Mouse (Mus musculus) megakaryocyte, embryonic 14.5 days (primary cell): ENCODE data around the gene Fas. TPM values are rescaled to one million over a fixed set of nuclear protein-coding genes. Genes with fewer than 3 reads are reported as not detected.

Experiments used
- H3K27me3 ChIP-seq: replicated peaks from 2 replicates; pipeline ENCODE3; 2012; ENCODE audit warnings: inconsistent platforms
- H3K36me3 ChIP-seq: replicated peaks from 2 replicates; pipeline ENCODE3; 2012; ENCODE audit warnings: low read length, inconsistent platforms, mixed read lengths
- H3K4me1 ChIP-seq: 2 replicates; pipeline ENCODE4 v1.6.1; 2012; ENCODE audit warnings: inconsistent platforms
- H3K4me3 ChIP-seq: replicated peaks from 2 replicates; pipeline ENCODE3; 2012; ENCODE audit warnings: moderate library complexity, mild to moderate bottlenecking, inconsistent platforms
- H3K9me3 ChIP-seq: 2 replicates; pipeline ENCODE4 v1.6.1; 2012; ENCODE audit warnings: inconsistent platforms
- FLI1 ChIP-seq: IDR thresholded peaks from 2 replicates; pipeline ENCODE4 v1.6.1; 2012; ENCODE audit warnings: low read length, inconsistent platforms, mixed read lengths
- GATA1 ChIP-seq: IDR thresholded peaks from 3 replicates; pipeline ENCODE4 v1.6.1; 2012; ENCODE audit warnings: mixed read lengths, low read length, inconsistent platforms, borderline replicate concordance
- polyA plus RNA-seq: library from polyadenylated mRNA; stranded (reverse); fragments of >175 nt; gene quantifications from 2 replicates; pipeline ENCODE4 v1.2.3, GENCODE M21; 2012; ENCODE audit warnings: low replicate concordance; ENCODE audit not compliant: insufficient read depth

Fas gene
- polyA plus RNA-seq, 1 experiment: 0.47 TPM

- no peaks in the 10 kb centered on the region for H3K9me3 ChIP-seq
- peak overlapping the region; percentile 65 for H3K4me3 ChIP-seq
- no peaks in the 10 kb centered on the region for H3K27me3 ChIP-seq
- no peaks in the 10 kb centered on the region for H3K36me3 ChIP-seq
- peaks cover 58% of the 10 kb centered on the region for H3K4me1 ChIP-seq
- TF ChIP-seq FLI1: no peak
- no peak for TF ChIP-seq GATA1
Observed at GRCm38 (mm10) chr19:34293376-34293947, 3.0 kb downstream of the Fas start.

- Histone ChIP-seq H3K4me1 (peaks cover 57% of the 10 kb centered on the region), H3K27me3 (peaks cover 2% of the 10 kb centered on the region), H3K4me3 (no peak overlapping the region), H3K36me3 (no peaks in the 10 kb centered on the region), H3K9me3 (no peaks in the 10 kb centered on the region)
- no peak for TF ChIP-seq FLI1
- TF ChIP-seq GATA1: no peak
Observed at GRCm38 (mm10) chr19:34295442-34295841, 5.0 kb downstream of the Fas start.

- H3K36me3 ChIP-seq: no peaks in the 10 kb centered on the region
- H3K9me3 ChIP-seq: no peaks in the 10 kb centered on the region
- H3K27me3 ChIP-seq: peaks cover 2% of the 10 kb centered on the region
- H3K4me1 ChIP-seq: peaks cover 34% of the 10 kb centered on the region
- H3K4me3 ChIP-seq: no peak overlapping the region
- TF ChIP-seq FLI1 (no peak), GATA1 (no peak)
Observed at GRCm38 (mm10) chr19:34298531-34298930, 8.1 kb downstream of the Fas start.

GRCm38 (mm10) chr19:34299229-34299628, 8.8 kb downstream of the Fas start:
- peaks cover 2% of the 10 kb centered on the region for H3K27me3 ChIP-seq
- no peaks in the 10 kb centered on the region for H3K36me3 ChIP-seq
- H3K4me3 ChIP-seq: no peak overlapping the region
- H3K9me3 ChIP-seq: no peaks in the 10 kb centered on the region
- no peak for TF ChIP-seq GATA1
- TF ChIP-seq FLI1: no peak
- peaks cover 27% of the 10 kb centered on the region for H3K4me1 ChIP-seq

GRCm38 (mm10) chr19:34300430-34300829, 10.0 kb downstream of the Fas start:
- H3K4me1 ChIP-seq: peaks cover 31% of the 10 kb centered on the region
- H3K4me3 ChIP-seq: no peak overlapping the region
- peaks cover 2% of the 10 kb centered on the region for H3K27me3 ChIP-seq
- H3K36me3 ChIP-seq: no peaks in the 10 kb centered on the region
- TF ChIP-seq GATA1 (no peak), FLI1 (no peak)
- no peaks in the 10 kb centered on the region for H3K9me3 ChIP-seq

GRCm38 (mm10) chr19:34304917-34305316, 14.5 kb downstream of the Fas start:
- peaks cover 20% of the 10 kb centered on the region for H3K36me3 ChIP-seq
- no peak overlapping the region for H3K4me3 ChIP-seq
- H3K27me3 ChIP-seq: peaks cover 4% of the 10 kb centered on the region
- peaks cover 8% of the 10 kb centered on the region for H3K4me1 ChIP-seq
- no peaks in the 10 kb centered on the region for H3K9me3 ChIP-seq
- TF ChIP-seq FLI1 (no peak), GATA1 (no peak)

GRCm38 (mm10) chr19:34306794-34307193, 16.3 kb downstream of the Fas start:
- Histone ChIP-seq H3K4me1 (peaks cover 8% of the 10 kb centered on the region), H3K27me3 (peaks cover 4% of the 10 kb centered on the region), H3K36me3 (peaks cover 27% of the 10 kb centered on the region), H3K4me3 (no peak overlapping the region), H3K9me3 (no peaks in the 10 kb centered on the region)
- no peak for TF ChIP-seq GATA1
- TF ChIP-seq FLI1: no peak

GRCm38 (mm10) chr19:34312151-34312728, 21.8 kb downstream of the Fas start:
- Histone ChIP-seq H3K36me3 (peaks cover 39% of the 10 kb centered on the region), H3K27me3 (peaks cover 4% of the 10 kb centered on the region), H3K4me3 (no peak overlapping the region), H3K4me1 (peaks cover 11% of the 10 kb centered on the region), H3K9me3 (peaks cover 6% of the 10 kb centered on the region)
- TF ChIP-seq FLI1 (no peak), GATA1 (no peak)

GRCm38 (mm10) chr19:34328051-34328450, 37.6 kb downstream of the Fas start:
- TF ChIP-seq FLI1: no peak
- no peak for TF ChIP-seq GATA1
- H3K27me3 ChIP-seq: peaks cover 2% of the 10 kb centered on the region
- H3K4me1 ChIP-seq: no peaks in the 10 kb centered on the region
- peaks cover 5% of the 10 kb centered on the region for H3K36me3 ChIP-seq
- no peaks in the 10 kb centered on the region for H3K9me3 ChIP-seq
- no peak overlapping the region for H3K4me3 ChIP-seq

- Histone ChIP-seq H3K4me1 (no peaks in the 10 kb centered on the region), H3K36me3 (no peaks in the 10 kb centered on the region), H3K27me3 (peaks cover 4% of the 10 kb centered on the region), H3K9me3 (no peaks in the 10 kb centered on the region), H3K4me3 (no peak overlapping the region)
- TF ChIP-seq GATA1 (no peak), FLI1 (no peak)
Observed at GRCm38 (mm10) chr19:34334300-34334699, 43.8 kb downstream of the Fas start.

- Histone ChIP-seq H3K4me3 (no peak overlapping the region), H3K9me3 (no peaks in the 10 kb centered on the region), H3K36me3 (no peaks in the 10 kb centered on the region), H3K4me1 (no peaks in the 10 kb centered on the region), H3K27me3 (peaks cover 20% of the 10 kb centered on the region)
- TF ChIP-seq GATA1 (no peak), FLI1 (no peak)
Observed at GRCm38 (mm10) chr19:34344702-34345101, 54.2 kb downstream of the Fas start.
